Mouse (Mus musculus) E14TG2a.4 (cell line): Measurements from ENCODE around the gene Atxn7l1.

Experiments
- H3K27me3 ChIP-seq: 2 replicates; pipeline ENCODE4 v1.6.1; 2014; ENCODE audit warnings: low read length, control low read depth; ENCODE audit not compliant: insufficient read depth
- H3K36me3 ChIP-seq: 2 replicates; pipeline ENCODE4 v1.6.1; 2014; ENCODE audit warnings: low read length, control low read depth; ENCODE audit not compliant: insufficient read depth
- H3K4me1 ChIP-seq: replicated peaks from 2 replicates; pipeline ENCODE4 v1.6.1; 2014; ENCODE audit warnings: low read depth, low read length, control low read depth
- H3K4me3 ChIP-seq: replicated peaks from 2 replicates; pipeline ENCODE4 v1.5.1; 2014; ENCODE audit warnings: mild to moderate bottlenecking, low read length
- H3K9me3 ChIP-seq: 2 replicates; pipeline ENCODE4 v1.6.1; 2014; ENCODE audit warnings: low read length, control low read depth
- CTCF ChIP-seq: conservative IDR thresholded peaks from 2 replicates; pipeline ENCODE4 v1.5.1; 2014; ENCODE audit warnings: low read length
- NANOG ChIP-seq: IDR thresholded peaks from 2 replicates; pipeline ENCODE4 v1.6.1; 2014; ENCODE audit warnings: borderline replicate concordance, low read length, mixed read lengths
- POU5F1 ChIP-seq: IDR thresholded peaks from 2 replicates; pipeline ENCODE4 v1.6.1; 2014; ENCODE audit warnings: low read length, borderline replicate concordance

Gene Atxn7l1

GRCm38 (mm10) chr12:33147497-33148267, at the start of gene Atxn7l1:
Gene Atxn7l1 (plus strand): TSS chr12:33147693.
- H3K9me3 ChIP-seq = no peaks in the 10 kb centered on the region
- H3K36me3 ChIP-seq = no peaks in the 10 kb centered on the region; the same call in 1 of the 2 replicates
- peaks cover 33% of the 10 kb centered on the region for H3K4me1 ChIP-seq
- TF ChIP-seq NANOG = no peak
- no peak for TF ChIP-seq CTCF
- TF ChIP-seq POU5F1 = no peak
- H3K4me3 ChIP-seq = peak within 1 kb of the TSS; percentile 91
- peaks cover 44% of the 10 kb centered on the region for H3K27me3 ChIP-seq

GRCm38 (mm10) chr12:33101627-33102026, 45.9 kb upstream of the Atxn7l1 start:
- Histone ChIP-seq H3K9me3 (peaks cover 50% of the 10 kb centered on the region), H3K27me3 (no peaks in the 10 kb centered on the region), H3K4me3 (no peak overlapping the region), H3K4me1 (no peaks in the 10 kb centered on the region), H3K36me3 (no peaks in the 10 kb centered on the region)
- TF ChIP-seq CTCF = no peak
- TF ChIP-seq POU5F1 = no peak
- TF ChIP-seq NANOG = no peak

- Histone ChIP-seq H3K27me3 (no peaks in the 10 kb centered on the region), H3K36me3 (no peaks in the 10 kb centered on the region), H3K9me3 (peaks cover 57% of the 10 kb centered on the region), H3K4me3 (no peak overlapping the region), H3K4me1 (no peaks in the 10 kb centered on the region)
- no peak for TF ChIP-seq POU5F1
- no peak for TF ChIP-seq NANOG
- no peak for TF ChIP-seq CTCF
These were observed 45.0 kb upstream of the Atxn7l1 start for GRCm38 (mm10) chr12:33102342-33103115.

GRCm38 (mm10) chr12:33105724-33106123, 41.8 kb upstream of the Atxn7l1 start:
- no peaks in the 10 kb centered on the region for H3K27me3 ChIP-seq
- TF ChIP-seq NANOG = no peak
- TF ChIP-seq CTCF = no peak
- TF ChIP-seq POU5F1 = no peak
- no peaks in the 10 kb centered on the region for H3K4me1 ChIP-seq
- H3K36me3 ChIP-seq = no peaks in the 10 kb centered on the region
- H3K4me3 ChIP-seq = no peak overlapping the region; the same call in 1 of the 2 replicates
- peaks cover 57% of the 10 kb centered on the region for H3K9me3 ChIP-seq

- H3K36me3 ChIP-seq = no peaks in the 10 kb centered on the region
- H3K9me3 ChIP-seq = peaks cover 55% of the 10 kb centered on the region
- TF ChIP-seq NANOG = no peak
- no peak for TF ChIP-seq POU5F1
- TF ChIP-seq CTCF = no peak
These were observed 40.9 kb upstream of the Atxn7l1 start for GRCm38 (mm10) chr12:33106438-33107167.

DNA sequence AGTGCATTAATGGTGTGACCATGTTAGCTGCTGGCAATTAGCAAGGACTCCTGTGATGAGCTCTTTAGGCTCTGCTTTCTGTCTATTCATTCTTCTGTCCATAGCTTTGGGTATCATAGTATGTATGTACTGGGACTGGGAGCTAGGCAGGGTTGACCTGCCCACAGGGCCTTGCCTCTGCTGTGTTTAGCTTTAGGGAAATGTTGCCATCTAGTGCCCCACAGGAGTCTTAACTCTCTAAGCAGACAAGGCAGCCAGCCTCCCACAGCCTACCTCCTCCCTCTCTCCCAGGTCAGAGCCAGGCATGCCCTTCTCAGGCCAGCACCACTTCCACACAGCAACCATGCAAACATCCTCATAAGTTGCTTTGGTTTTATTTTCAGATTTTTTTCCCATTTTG, 38.0 kb upstream of the Atxn7l1 start:
- Histone ChIP-seq H3K4me1 (peaks cover 5% of the 10 kb centered on the region), H3K36me3 (no peaks in the 10 kb centered on the region)
- TF ChIP-seq NANOG (no peak), POU5F1 (no peak), CTCF (no peak)

More at GRCm38 (mm10) chr12:33106438-33107167, 40.9 kb upstream of the Atxn7l1 start:
- Histone ChIP-seq H3K4me1 (no peaks in the 10 kb centered on the region), H3K27me3 (no peaks in the 10 kb centered on the region), H3K4me3 (no peak overlapping the region)

GRCm38 (mm10) chr12:33110894-33111471, 36.5 kb upstream of the Atxn7l1 start:
- TF ChIP-seq NANOG (no peak), POU5F1 (no peak), CTCF (no peak)
- Histone ChIP-seq H3K36me3 (no peaks in the 10 kb centered on the region), H3K4me1 (peaks cover 5% of the 10 kb centered on the region), H3K27me3 (no peaks in the 10 kb centered on the region), H3K4me3 (no peak overlapping the region), H3K9me3 (peaks cover 12% of the 10 kb centered on the region)

More for the DNA sequence above, 38.0 kb upstream of the Atxn7l1 start:
- no peaks in the 10 kb centered on the region for H3K27me3 ChIP-seq
- no peak overlapping the region for H3K4me3 ChIP-seq
- H3K9me3 ChIP-seq = peaks cover 27% of the 10 kb centered on the region
